Mouse (Mus musculus) urinary bladder, adult 18-20 months (tissue): Measurements from ENCODE around the gene Mpdz.

ENCODE experiments used
- DNase-seq, 2 experiments: peaks; one replicate each; pipeline ENCODE4 v3.0.0; 2022; ENCODE audit warnings: low spot score in 2 of 2, mixed read lengths in 2 of 2

The Mpdz gene

DNA sequence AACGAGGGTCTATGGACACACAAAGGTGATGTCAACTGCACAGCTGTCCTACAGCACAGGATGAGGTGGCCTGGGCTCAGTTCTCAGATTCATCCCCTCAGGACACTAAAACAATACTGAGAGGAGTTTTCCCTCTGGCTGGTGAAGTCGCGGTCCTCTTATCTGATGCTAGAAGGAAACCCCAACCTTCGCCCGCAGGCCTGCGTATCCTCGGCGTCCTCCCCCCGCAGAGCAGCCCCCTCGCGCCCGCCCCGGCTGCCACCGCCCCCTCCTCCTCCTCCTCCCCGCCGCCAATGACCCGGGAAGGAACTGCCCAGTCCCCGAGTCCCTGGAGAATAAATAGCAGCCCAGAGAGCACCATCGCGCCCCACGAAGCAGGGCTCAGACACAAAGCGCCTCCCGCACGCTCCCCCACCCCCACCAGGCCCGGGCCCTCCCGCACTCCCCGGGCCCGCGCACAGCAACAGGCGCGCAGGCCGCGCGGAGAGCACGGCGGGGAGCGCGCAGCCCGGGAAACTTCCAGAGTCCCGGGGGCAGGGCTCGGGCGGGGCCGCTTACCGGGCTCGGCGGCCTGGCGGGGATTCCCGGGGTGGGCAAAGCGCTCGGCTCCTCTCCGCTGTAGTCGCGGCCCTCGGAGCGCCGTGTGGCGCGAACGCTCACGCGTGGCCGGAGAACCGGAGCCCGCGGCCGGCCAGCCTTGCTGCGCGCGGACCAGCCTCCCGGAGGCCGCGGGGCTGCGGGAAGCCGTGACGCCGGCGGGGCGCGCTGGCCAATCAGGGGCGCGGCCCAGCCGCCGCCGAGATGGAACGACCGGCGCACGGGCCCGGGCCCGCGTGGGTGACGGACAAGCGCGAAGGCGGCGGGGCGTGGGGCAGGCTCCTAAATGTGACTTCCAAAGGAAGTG, at the start of gene Mpdz:
Mpdz (minus strand) TSS at position 738 of the 904 bp plus-strand sequence.
- DNase-seq: peak; percentile 45 to 78

GRCm38 (mm10) chr4:81490556-81490955, 47.9 kb upstream of the Mpdz start:
- DNase-seq: no peak

DNA sequence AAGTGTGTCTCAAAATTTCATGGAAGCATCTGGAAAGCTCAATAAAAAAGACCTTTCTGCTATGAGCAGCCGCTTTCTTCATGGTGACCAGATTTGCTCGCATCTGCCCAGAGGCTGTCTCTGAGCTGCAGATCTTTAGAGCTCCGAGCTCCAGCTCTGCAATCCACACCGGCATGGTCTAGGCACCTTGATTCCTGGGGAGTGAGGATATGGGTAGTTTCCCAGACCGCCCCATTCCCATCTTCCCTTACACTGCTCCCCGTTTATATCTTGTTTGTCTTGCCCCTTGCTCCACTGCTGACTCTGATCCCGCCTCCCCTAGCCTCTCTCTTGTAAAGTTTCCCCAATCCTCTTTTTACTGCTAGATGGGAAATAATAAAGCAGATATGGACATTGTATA, 42.0 kb upstream of the Mpdz start:
- no peak for DNase-seq

GRCm38 (mm10) chr4:81483887-81484602, 41.4 kb upstream of the Mpdz start:
- DNase-seq: no peak

DNA sequence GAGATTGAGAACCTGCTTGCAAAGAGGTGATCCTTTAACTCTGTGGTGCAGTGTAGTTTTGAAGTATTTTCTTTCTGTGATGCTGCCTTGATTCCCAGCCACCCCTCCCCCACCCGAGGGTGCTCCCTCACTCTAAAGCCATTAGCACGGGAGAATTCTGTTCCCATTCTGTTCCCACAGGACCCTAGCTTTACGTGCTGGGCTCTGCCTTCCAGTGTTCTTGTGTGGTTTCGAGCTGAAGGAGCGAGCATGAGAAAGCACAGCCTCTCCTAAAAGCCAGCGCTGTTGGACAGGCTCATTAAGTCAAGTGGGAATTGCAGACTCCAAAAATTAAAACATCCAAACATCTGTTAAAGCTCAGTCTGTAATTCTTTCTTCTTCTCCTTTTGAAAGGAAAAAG, 40.5 kb upstream of the Mpdz start:
- DNase-seq: no peak

DNA sequence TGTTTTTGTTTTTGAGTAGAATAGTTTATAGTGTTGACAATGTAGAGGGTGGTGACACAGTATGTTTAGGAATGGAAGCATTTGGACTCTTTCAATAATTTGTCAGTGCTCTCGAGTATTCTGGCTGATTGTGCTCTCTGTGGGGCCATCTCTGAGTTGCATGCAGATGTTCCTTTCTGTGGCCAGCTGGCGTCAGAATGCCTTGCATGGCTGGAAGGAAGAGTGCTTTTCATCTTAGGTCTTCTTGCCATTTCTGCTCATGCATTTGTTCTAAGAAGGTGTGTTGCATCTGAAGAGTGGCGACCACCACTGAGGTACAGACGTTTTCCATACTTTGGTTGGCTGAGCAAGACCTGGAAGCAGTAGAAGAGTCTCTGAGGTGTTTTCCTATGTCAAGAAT, 24.2 kb upstream of the Mpdz start:
- DNase-seq: no peak

- no peak for DNase-seq
These were observed 22.6 kb upstream of the Mpdz start for GRCm38 (mm10) chr4:81465172-81465571.

DNA sequence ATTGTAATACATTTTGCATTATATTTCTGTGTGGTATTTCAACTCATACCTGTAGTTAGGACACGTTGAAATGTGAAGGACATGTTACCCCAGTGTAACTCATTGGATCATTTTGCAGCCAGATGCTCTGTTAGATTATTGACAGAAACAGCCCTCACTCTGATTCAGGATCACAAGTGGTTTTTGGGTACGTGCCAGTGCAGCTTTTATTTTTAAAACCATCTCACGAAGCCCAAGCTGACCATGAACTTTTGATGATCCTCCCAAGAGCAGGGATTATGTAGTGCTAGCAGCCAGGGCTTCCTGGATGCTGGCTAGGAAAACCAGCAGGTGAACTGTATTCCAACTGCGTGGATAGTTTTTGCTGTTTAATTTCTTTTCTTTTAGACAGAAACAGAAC, 19.6 kb upstream of the Mpdz start:
- no peak for DNase-seq

DNA sequence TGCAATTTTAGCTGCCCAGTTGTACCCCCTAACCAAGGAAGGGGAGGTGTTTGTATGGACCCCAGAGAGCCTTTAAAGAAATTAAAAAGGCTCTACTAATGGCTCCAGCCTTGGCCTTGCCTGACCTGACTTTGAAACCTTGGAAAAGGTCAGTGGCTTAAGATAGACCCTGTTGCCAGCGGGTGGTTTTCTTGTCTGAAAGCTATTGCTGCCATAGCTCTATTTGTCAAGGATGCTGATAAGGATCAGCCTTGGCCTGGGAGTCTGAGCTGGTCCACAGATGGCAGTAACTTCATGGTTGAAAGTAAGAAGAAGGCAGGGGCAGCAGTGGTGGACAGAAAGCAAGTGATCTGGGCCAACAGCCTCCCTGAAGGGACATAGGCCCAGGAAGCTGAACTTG, 16.3 kb upstream of the Mpdz start:
- DNase-seq: no peak

GRCm38 (mm10) chr4:81453806-81454205, 11.2 kb upstream of the Mpdz start:
- no peak for DNase-seq

DNA sequence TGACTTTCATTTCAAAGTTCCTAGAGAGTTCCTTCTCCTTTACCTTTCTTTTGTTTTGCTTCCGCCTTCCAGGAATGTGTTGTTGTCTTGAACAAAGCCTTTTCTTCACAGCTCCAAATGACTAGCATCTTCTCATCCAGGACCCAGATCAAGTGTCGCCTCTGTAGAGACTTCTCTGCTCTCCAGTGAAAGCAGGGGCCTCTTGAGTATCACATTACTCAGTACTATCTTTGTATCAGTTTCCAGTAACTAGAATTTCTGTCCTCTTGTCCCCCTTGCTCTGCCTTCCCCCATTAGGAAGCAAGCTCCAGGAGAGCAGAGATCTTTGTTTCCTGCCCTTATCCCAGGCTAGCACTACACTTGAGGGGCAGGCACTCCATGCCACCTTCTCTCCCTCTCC, 9.6 kb upstream of the Mpdz start:
- no peak for DNase-seq

GRCm38 (mm10) chr4:81449413-81449812, 6.8 kb upstream of the Mpdz start:
- DNase-seq: no peak

DNA sequence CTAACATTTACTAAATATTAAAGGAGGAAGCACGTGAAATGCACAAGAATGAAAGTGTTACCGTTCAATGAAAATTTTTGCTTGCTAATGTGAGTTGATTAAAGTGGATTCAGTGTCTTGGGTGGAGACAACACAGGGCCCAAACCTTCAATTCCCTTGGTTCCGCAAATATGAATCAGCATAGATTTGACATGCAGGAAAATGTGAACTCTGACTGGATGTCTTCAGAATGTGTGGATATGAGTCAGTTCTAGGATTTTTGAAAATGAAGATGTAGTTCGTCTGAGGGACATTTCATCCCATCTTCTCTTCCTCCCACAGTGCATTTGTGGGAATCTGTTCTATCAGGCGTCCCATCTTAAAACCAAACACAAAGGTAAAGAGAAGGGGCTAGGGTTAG, 951 bp upstream of the Mpdz start:
- DNase-seq: no peak

GRCm38 (mm10) chr4:81433961-81434360, 8.7 kb downstream of the Mpdz start:
- no peak for DNase-seq

DNA sequence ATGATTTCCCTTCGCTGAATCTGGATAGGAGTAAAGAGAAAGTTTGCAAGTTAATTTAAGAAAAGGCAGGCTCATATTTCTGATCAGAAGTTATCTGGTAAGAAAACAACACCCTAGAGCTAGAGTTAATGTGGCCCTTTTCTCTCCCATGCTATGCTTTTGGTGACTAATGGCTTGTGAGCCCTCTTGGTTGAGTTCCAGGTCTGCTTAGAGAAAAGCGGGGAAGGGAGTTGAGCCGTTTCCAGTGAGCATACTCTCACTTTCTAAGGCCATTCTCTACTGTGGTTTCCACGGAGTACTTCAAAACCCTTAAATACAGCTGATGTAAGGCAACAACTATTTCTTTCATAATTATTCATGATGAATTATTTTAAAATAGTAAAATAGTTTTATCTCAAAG, 11.8 kb downstream of the Mpdz start:
- DNase-seq: no peak

DNA sequence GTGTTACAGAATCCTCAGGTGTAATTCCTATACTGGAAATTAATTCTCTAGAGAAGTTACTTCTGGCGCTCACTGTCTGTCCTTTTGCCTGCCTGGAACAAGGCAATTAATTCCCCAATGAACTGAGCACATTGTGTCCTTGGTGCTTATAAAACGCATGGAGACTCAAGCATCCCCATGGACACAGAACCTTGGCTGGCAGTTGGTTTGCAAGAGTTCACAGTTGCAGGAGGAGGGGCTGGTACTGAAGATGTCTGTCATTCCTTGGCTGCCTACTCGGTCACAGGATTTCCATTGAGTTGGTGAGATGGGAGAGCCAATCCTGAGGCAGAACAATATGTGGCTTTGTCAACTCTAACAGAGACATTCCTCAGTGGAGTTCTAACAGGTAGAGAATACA, 12.5 kb downstream of the Mpdz start:
- DNase-seq: no peak

DNA sequence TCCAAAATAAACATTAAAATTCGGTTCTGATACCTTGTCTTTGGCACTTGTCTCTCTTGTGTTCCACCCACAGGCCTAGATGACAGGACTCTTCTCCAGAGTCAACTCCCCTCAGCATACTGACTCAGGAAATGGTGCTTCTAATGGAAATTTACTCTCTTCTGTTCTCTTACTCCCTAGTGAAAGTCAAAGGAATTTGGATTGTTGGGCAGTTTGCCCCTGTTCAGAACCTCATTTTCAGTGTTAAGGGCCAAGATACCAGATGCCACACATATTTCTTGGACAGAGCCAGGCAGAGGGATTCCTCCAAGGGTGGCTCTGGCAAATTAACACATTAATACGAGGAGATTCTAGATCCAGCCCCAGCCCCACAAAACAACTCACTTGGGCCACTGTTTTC, 12.9 kb downstream of the Mpdz start:
- no peak for DNase-seq

- no peak for DNase-seq
These were observed 19.1 kb downstream of the Mpdz start for GRCm38 (mm10) chr4:81423556-81423955.

DNA sequence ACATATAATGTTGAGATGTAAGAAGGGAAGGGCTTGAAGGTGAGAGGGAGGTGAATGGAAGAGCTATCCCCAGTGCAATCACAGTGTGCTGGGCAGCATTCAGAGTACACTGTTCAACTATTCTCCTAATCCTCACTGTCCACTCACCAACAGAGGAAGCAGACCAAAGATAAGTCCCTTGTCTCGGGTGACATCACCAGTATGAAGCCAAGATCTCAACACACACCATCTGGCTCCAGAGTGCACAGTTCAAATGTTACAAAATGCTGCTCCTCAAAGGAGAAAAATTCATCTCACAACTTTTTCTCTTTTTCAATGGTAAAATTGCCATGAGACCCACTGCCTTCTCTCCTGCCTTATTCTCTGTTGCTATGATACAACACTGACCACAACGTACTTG, 21.0 kb downstream of the Mpdz start:
- DNase-seq: no peak

DNA sequence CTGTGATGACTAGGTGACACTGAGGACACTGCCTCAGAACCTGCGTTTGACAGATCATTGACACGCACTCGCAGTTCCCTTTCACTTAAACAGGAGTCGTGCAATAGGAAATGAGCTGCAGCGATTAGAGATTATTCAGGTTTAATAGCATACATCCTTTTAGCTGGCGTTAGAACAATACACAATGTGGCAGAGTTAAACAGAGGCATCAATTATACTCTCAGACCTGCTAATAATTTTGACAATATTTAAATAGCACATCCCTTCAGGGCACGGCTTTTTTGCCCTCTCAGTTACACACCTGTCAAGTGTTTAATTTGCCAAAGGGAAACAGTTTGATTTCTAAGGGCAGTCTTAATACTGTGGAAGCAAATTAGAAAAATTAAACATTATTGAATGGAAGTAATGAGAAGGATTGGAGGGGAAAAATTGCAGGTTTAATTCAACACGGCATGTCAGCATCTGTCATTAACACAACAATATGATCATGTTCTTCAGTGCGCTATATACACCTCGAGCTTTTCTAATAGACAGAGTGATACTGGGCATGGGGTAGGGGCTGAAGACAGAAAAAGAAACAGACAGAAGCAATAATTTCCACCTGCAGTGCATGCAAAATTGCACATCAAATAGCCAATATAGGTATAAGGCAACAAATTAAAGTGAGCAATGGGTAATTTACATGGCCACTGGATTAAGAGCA, 27.1 kb downstream of the Mpdz start:
- DNase-seq: no peak

DNA sequence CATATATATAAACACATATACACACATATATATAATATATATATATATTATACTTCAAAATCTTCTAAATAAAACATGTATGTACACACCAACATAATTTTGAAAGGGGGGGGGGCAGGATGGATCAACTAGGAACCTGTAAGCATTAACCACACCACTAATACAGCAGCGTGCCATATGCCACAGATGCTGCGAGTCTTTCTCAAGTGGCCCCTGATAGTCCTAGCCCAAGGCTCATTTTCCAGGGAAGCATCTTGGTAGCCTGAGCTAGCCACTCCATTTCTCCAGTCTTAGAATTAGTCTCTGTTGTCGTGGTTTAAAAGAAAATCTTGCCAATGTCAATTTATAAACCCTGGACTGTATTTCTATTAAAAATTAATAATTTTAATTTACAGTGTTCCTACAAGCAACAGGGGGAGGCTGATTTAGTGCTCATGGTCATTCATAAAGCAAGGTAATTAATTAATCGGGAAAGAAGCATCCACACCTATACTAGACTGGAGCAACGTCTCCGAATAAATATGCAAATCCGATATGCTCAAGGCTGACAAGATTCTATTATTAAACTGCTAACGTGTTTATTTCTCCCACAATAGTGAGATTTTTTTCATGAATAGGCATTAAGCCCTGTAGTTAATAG, 27.8 kb downstream of the Mpdz start:
- no peak for DNase-seq

DNA sequence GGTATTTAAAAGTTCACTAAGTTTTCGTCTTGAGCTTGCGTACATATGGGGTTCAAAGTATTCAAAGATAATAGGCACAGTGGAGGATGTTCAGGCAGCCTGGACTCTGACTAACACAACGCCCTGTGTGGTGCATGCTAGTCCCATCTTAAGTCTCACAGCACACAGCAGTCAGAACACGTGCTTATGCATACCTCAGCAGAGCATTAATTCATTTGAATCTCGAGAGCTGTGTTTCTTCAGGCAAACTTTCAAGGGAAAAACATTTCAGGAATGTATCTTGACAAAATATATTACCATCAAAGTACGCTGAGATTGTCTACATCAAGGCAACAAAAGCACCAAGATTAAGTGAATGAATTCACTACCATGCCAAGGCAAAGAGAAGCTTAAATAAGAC, 45.7 kb downstream of the Mpdz start:
- DNase-seq: no peak
